ENCODE assay signal across 13 mouse cellular contexts in the genomic region with DNA sequence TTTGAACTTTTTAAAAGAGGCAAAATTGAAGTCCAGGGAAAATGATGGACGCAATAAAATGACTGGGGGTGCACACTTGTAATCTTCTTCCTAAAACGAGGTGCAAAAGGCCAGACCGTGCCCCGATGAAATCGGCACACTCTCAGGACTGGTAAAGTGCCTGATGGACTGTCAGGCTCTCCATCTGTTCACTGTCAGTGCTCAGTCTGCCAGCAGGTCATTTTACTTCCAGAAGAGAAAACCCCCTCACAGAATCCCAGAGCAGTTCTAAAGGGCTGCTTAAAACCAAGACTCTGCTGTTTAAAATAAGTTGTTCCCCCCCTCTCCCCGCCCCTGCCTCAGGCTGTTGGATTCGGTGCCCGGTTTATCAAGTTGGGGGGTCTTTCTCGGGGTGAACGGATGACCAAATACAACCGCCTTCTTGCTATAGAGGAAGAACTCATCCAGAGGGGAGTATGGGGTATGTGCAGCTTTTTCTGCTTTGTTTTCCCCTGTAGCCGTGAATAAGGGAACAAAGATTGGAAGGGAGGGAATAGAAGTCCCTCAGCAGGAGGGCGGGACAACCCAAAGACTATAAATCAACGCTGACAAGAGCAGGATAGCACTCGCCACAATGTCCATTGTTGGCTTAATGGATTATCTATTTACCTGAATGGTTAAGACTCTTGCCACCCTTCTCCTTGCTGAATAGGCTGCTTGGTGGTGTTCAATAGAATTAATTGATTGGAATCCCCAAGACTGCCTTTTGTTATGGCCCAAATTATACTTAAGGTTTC. TPM values are rescaled to one million over a fixed set of nuclear protein-coding genes. Genes with fewer than 3 reads are reported as not detected.
DNase-seq lines count a peak whose midpoint lies in the region; ATAC-seq and TF ChIP-seq lines count a peak whose summit lies in the region.
"Had no signal": no experiment of that assay in that cellular context is flagged by ENCODE, and none has a peak within 500 bp of the region (broad histone marks: within the 10 kb centered on the region; RNA-seq: fewer than 3 reads in every experiment).

No protein-coding gene starts in this region.

- no peak for TF ChIP-seq CTCF in kidney, postnatal 0 days (IDR thresholded peaks at IDR 0.05; ENCODE audit: low read depth)
- no peak for TF ChIP-seq CTCF in brain, embryonic 14.5 days (IDR thresholded peaks at IDR 0.05; ENCODE audit: borderline replicate concordance, extremely low read depth, insufficient read depth, insufficient read length)

- 40% methylated on average over 15 of the region's 15 CpGs for WGBS in kidney, postnatal 0 days
- WGBS in kidney, embryonic 14.5 days = 39% methylated on average over 15 of the region's 15 CpGs
- 37% methylated on average over 15 of the region's 15 CpGs for WGBS in embryonic facial prominence, embryonic 10.5 days
- WGBS in neural tube, embryonic 11.5 days = 27% methylated on average over 15 of the region's 15 CpGs

- H3K4me3 ChIP-seq in kidney, postnatal 0 days (replicated peaks; ENCODE audit: low read depth, low read length) = no peak overlapping the region
- H3K4me3 ChIP-seq in kidney, embryonic 14.5 days (ENCODE audit: low read length) = no peak overlapping the region
- H3K4me3 ChIP-seq in embryonic facial prominence, embryonic 10.5 days = 0 out of 2 replicates have a peak overlapping the region, but pooled peaks have one; percentile 12
- no peak overlapping the region for H3K4me3 ChIP-seq in neural tube, embryonic 11.5 days (ENCODE audit: low read depth, low read length)
- H3K4me3 ChIP-seq: embryonic facial prominence, embryonic 15.5 days had no signal

- H3K36me3 ChIP-seq in kidney, postnatal 0 days (ENCODE audit: insufficient read depth, low read length) = no peaks in the 10 kb centered on the region
- H3K36me3 ChIP-seq in kidney, embryonic 14.5 days (ENCODE audit: control insufficient read depth, insufficient read depth, low read length) = no peaks in the 10 kb centered on the region
- no peaks in the 10 kb centered on the region for H3K36me3 ChIP-seq in embryonic facial prominence, embryonic 10.5 days (replicated peaks)
- no peaks in the 10 kb centered on the region for H3K36me3 ChIP-seq in neural tube, embryonic 11.5 days (ENCODE audit: control insufficient read depth, insufficient read depth, low read length)
- H3K36me3 ChIP-seq: embryonic facial prominence, embryonic 15.5 days had no signal

- H3K9ac ChIP-seq in kidney, postnatal 0 days (ENCODE audit: low read depth, low read length) = no peak overlapping the region
- no peak overlapping the region for H3K9ac ChIP-seq in kidney, embryonic 14.5 days (ENCODE audit: low read depth, low read length)
- no peak overlapping the region for H3K9ac ChIP-seq in neural tube, embryonic 11.5 days (ENCODE audit: low read length)
- H3K9ac ChIP-seq: embryonic facial prominence, embryonic 15.5 days had no signal

- DNase-seq in kidney, postnatal 0 days (ENCODE audit: low spot score) = peak; percentile 19
- DNase-seq in brain, embryonic 14.5 days (ENCODE audit: low read depth) = peak; percentile 76
- no peak for DNase-seq in embryonic facial prominence, embryonic 10.5 days (ENCODE audit: low spot score)
- DNase-seq in neural tube, embryonic 11.5 days (ENCODE audit: low spot score) = peak; percentile 35
- no peak for DNase-seq in c-Kit-positive CD71-positive TER-119-positive erythroid progenitor cells, embryonic 14.5 days (ENCODE audit: low spot score)
- DNase-seq in left cerebral cortex, adult 18-20 months (ENCODE audit: low spot score in 2 of 2) = no peak
- DNase-seq in adrenal gland, adult (ENCODE audit: inconsistent age in 2 of 2, low spot score in 1 of 2) = no peak
- DNase-seq: adrenal gland, adult 8-10 months; right cerebral cortex, postnatal 25 days had no signal

- H3K4me2 ChIP-seq in kidney, postnatal 0 days (ENCODE audit: low read length) = no peak overlapping the region
- no peak overlapping the region for H3K4me2 ChIP-seq in kidney, embryonic 14.5 days (replicated peaks; ENCODE audit: low read depth, low read length)
- peak overlapping the region; percentile 13; the same call in 1 of the 2 replicates for H3K4me2 ChIP-seq in neural tube, embryonic 11.5 days (ENCODE audit: low read depth)
- H3K4me2 ChIP-seq: embryonic facial prominence, embryonic 15.5 days had no signal

- no peak overlapping the region for H3K27ac ChIP-seq in kidney, postnatal 0 days
- H3K27ac ChIP-seq in kidney, embryonic 14.5 days (ENCODE audit: low read depth, low read length) = no peak overlapping the region
- H3K27ac ChIP-seq in embryonic facial prominence, embryonic 10.5 days (replicated peaks) = no peak overlapping the region
- no peak overlapping the region for H3K27ac ChIP-seq in neural tube, embryonic 11.5 days (ENCODE audit: low read depth, low read length)
- H3K27ac ChIP-seq: embryonic facial prominence, embryonic 15.5 days had no signal

- H3K9me3 ChIP-seq in kidney, postnatal 0 days (replicated peaks; ENCODE audit: low read length) = no peaks in the 10 kb centered on the region
- H3K9me3 ChIP-seq in kidney, embryonic 14.5 days (ENCODE audit: control insufficient read depth, low read length) = no peaks in the 10 kb centered on the region
- H3K9me3 ChIP-seq in embryonic facial prominence, embryonic 10.5 days = no peaks in the 10 kb centered on the region
- no peaks in the 10 kb centered on the region for H3K9me3 ChIP-seq in neural tube, embryonic 11.5 days (ENCODE audit: control insufficient read depth, low read length)
- H3K9me3 ChIP-seq: embryonic facial prominence, embryonic 15.5 days had no signal

- no peak for ATAC-seq in kidney, postnatal 0 days (replicated peaks; ENCODE audit: low FRiP score, low read depth)
- no peak for ATAC-seq in kidney, embryonic 14.5 days (ENCODE audit: low FRiP score, low TSS enrichment)
- ATAC-seq in neural tube, embryonic 11.5 days (ENCODE audit: insufficient read depth, low FRiP score, low TSS enrichment) = peak; percentile 45; the same call in 1 of the 2 replicates
- ATAC-seq: inflammation-experienced regulatory T-cells, adult 6 months had no signal

- no peak for TF ChIP-seq POLR2A in brain, embryonic 14.5 days (IDR thresholded peaks at IDR 0.05; ENCODE audit: borderline replicate concordance, extremely low read depth, insufficient read depth, insufficient read length, poor library complexity, severe bottlenecking)

- no peaks in the 10 kb centered on the region for H3K27me3 ChIP-seq in kidney, postnatal 0 days (ENCODE audit: insufficient read depth, low read length)
- H3K27me3 ChIP-seq in kidney, embryonic 14.5 days (ENCODE audit: control insufficient read depth, insufficient read depth, low read length) = peaks cover 15% of the 10 kb centered on the region; the same call in 1 of the 2 replicates
- H3K27me3 ChIP-seq in embryonic facial prominence, embryonic 10.5 days (replicated peaks; ENCODE audit: low read depth, poor library complexity, severe bottlenecking) = peaks cover 81% of the 10 kb centered on the region
- peaks cover 44% of the 10 kb centered on the region for H3K27me3 ChIP-seq in neural tube, embryonic 11.5 days (ENCODE audit: control insufficient read depth, insufficient read depth, low read length)
- H3K27me3 ChIP-seq: CH12.LX had no signal

- no peaks in the 10 kb centered on the region for H3K4me1 ChIP-seq in kidney, postnatal 0 days (replicated peaks; ENCODE audit: insufficient read depth, low read length)
- no peaks in the 10 kb centered on the region for H3K4me1 ChIP-seq in kidney, embryonic 14.5 days (ENCODE audit: control insufficient read depth, insufficient read depth, low read length)
- H3K4me1 ChIP-seq in embryonic facial prominence, embryonic 10.5 days = peaks cover 37% of the 10 kb centered on the region
- peaks cover 5% of the 10 kb centered on the region; the same call in 1 of the 2 replicates for H3K4me1 ChIP-seq in neural tube, embryonic 11.5 days (ENCODE audit: control insufficient read depth, insufficient read depth, low read length)
- H3K4me1 ChIP-seq: embryonic facial prominence, embryonic 15.5 days had no signal

RNA-seq across cellular contexts. Expression of a gene that starts 25.5 kb away (rescaled TPM):
- 13.4 and 14.5 TPM in 2 replicates for polyA plus RNA-seq in kidney, postnatal 0 days (2015; fragmentation: Nextera tagmentation; extraction: Ambion mirVana)
- polyA plus RNA-seq in kidney, embryonic 14.5 days (2014; fragmentation: Nextera tagmentation; extraction: Ambion mirVana) = 8.1 and 9.5 TPM in 2 replicates
- 46.8 and 64.6 TPM in 2 replicates for polyA plus RNA-seq in brain, embryonic 14.5 days (2012; rRNA removed)
- polyA plus RNA-seq in embryonic facial prominence, embryonic 10.5 days (2016; fragmentation: Nextera tagmentation; extraction: Ambion mirVana) = 8.1 TPM in 2 replicates
- polyA plus RNA-seq in neural tube, embryonic 11.5 days (2014; fragmentation: Nextera tagmentation; extraction: Ambion mirVana) = 27.8 and 28.3 TPM in 2 replicates
- total RNA-seq in left cerebral cortex, adult 18-20 months (2021) = 100 to 1,000 TPM; 195 to 201 TPM

RNA-seq across cellular contexts. Expression of a gene that starts 25.7 kb away (rescaled TPM):
- polyA plus RNA-seq in kidney, postnatal 0 days (2015; fragmentation: Nextera tagmentation; extraction: Ambion mirVana) = 0.37 and 0.51 TPM in 2 replicates
- 0.54 and 0.70 TPM in 2 replicates for polyA plus RNA-seq in kidney, embryonic 14.5 days (2014; fragmentation: Nextera tagmentation; extraction: Ambion mirVana)
- 1.5 and 1.6 TPM in 2 replicates for polyA plus RNA-seq in brain, embryonic 14.5 days (2012; rRNA removed)
- polyA plus RNA-seq in embryonic facial prominence, embryonic 10.5 days (2016; fragmentation: Nextera tagmentation; extraction: Ambion mirVana) = 1.1 TPM in 2 replicates
- 0.42 and 0.68 TPM in 2 replicates for polyA plus RNA-seq in neural tube, embryonic 11.5 days (2014; fragmentation: Nextera tagmentation; extraction: Ambion mirVana)
- 1 to 10 TPM; 1.6 to 2.3 TPM for total RNA-seq in left cerebral cortex, adult 18-20 months (2021)
- polyA plus RNA-seq: inflammation-experienced regulatory T-cells, adult 6 months had no signal

Comparison
In these comparisons a context has a peak if more than half of its experiments do, and no peak if none do; other contexts are left out.
1. DNase-seq: peak in kidney, postnatal 0 days (single experiment), brain, embryonic 14.5 days (single experiment) and neural tube, embryonic 11.5 days (single experiment); none in embryonic facial prominence, embryonic 10.5 days (single experiment), c-Kit-positive CD71-positive TER-119-positive erythroid progenitor cells, embryonic 14.5 days (single experiment), left cerebral cortex, adult 18-20 months (0 of 2) and adrenal gland, adult (0 of 2).